Mouse (Mus musculus): ENCODE data around the gene Gls. TPM values are rescaled to one million over a fixed set of nuclear protein-coding genes. Genes with fewer than 3 reads are reported as not detected.

Gls gene
- polyA plus RNA-seq, 1 experiment: 239 TPM

- H3K4me1 ChIP-seq (ENCODE audit: control insufficient read depth, insufficient read depth, low read length): no peaks in the 10 kb centered on the region
- H3K4me3 ChIP-seq (ENCODE audit: insufficient read depth, low read length): no peak overlapping the region
- TF ChIP-seq CTCF (IDR thresholded peaks at IDR 0.05; ENCODE audit: extremely low read depth, insufficient read depth, low read length) (no peak), POLR2A (IDR thresholded peaks at IDR 0.05; ENCODE audit: extremely low read depth, insufficient read depth, low read length) (no peak)
- H3K27ac ChIP-seq (ENCODE audit: insufficient read depth, low read length): no peak overlapping the region
These were observed 90.9 kb downstream of the Gls start for GRCm38 (mm10) chr1:52142117-52142516.

- H3K4me1 ChIP-seq (ENCODE audit: control insufficient read depth, insufficient read depth, low read length): no peaks in the 10 kb centered on the region
- no peak overlapping the region for H3K4me3 ChIP-seq (ENCODE audit: insufficient read depth, low read length)
- H3K27ac ChIP-seq (ENCODE audit: insufficient read depth, low read length): no peak overlapping the region
- no peak for TF ChIP-seq POLR2A (IDR thresholded peaks at IDR 0.05; ENCODE audit: extremely low read depth, insufficient read depth, low read length)
- TF ChIP-seq CTCF (IDR thresholded peaks at IDR 0.05; ENCODE audit: extremely low read depth, insufficient read depth, low read length): no peak
These were observed 91.5 kb downstream of the Gls start for GRCm38 (mm10) chr1:52141482-52141881.

- TF ChIP-seq POLR2A (IDR thresholded peaks at IDR 0.05; ENCODE audit: extremely low read depth, insufficient read depth, low read length): no peak
- TF ChIP-seq CTCF (IDR thresholded peaks at IDR 0.05; ENCODE audit: extremely low read depth, insufficient read depth, low read length): no peak
- H3K27ac ChIP-seq (ENCODE audit: insufficient read depth, low read length): no peak overlapping the region
- no peaks in the 10 kb centered on the region for H3K4me1 ChIP-seq (ENCODE audit: control insufficient read depth, insufficient read depth, low read length)
- H3K4me3 ChIP-seq (ENCODE audit: insufficient read depth, low read length): no peak overlapping the region
These were observed 92.5 kb downstream of the Gls start for GRCm38 (mm10) chr1:52140534-52140933.

- no peak overlapping the region for H3K27ac ChIP-seq (ENCODE audit: insufficient read depth, low read length)
- H3K4me3 ChIP-seq (ENCODE audit: insufficient read depth, low read length): no peak overlapping the region
- TF ChIP-seq CTCF (IDR thresholded peaks at IDR 0.05; ENCODE audit: extremely low read depth, insufficient read depth, low read length) (no peak), POLR2A (IDR thresholded peaks at IDR 0.05; ENCODE audit: extremely low read depth, insufficient read depth, low read length) (no peak)
- no peaks in the 10 kb centered on the region for H3K4me1 ChIP-seq (ENCODE audit: control insufficient read depth, insufficient read depth, low read length)
These were observed 95.7 kb downstream of the Gls start for GRCm38 (mm10) chr1:52137292-52137691.

GRCm38 (mm10) chr1:52133254-52133653 lies 99.8 kb downstream of the Gls start:
- TF ChIP-seq POLR2A (IDR thresholded peaks at IDR 0.05; ENCODE audit: extremely low read depth, insufficient read depth, low read length): no peak
- no peak for TF ChIP-seq CTCF (IDR thresholded peaks at IDR 0.05; ENCODE audit: extremely low read depth, insufficient read depth, low read length)
- Histone ChIP-seq H3K4me1 (ENCODE audit: control insufficient read depth, insufficient read depth, low read length) (no peaks in the 10 kb centered on the region), H3K27ac (ENCODE audit: insufficient read depth, low read length) (no peak overlapping the region), H3K4me3 (ENCODE audit: insufficient read depth, low read length) (no peak overlapping the region)

- no peak for TF ChIP-seq POLR2A (IDR thresholded peaks at IDR 0.05; ENCODE audit: extremely low read depth, insufficient read depth, low read length)
- no peak for TF ChIP-seq CTCF (IDR thresholded peaks at IDR 0.05; ENCODE audit: extremely low read depth, insufficient read depth, low read length)
- Histone ChIP-seq H3K27ac (ENCODE audit: insufficient read depth, low read length) (no peak overlapping the region), H3K4me1 (ENCODE audit: control insufficient read depth, insufficient read depth, low read length) (no peaks in the 10 kb centered on the region), H3K4me3 (ENCODE audit: insufficient read depth, low read length) (no peak overlapping the region)
These were observed 101.2 kb downstream of the Gls start for GRCm38 (mm10) chr1:52131787-52132377.

GRCm38 (mm10) chr1:52129794-52130193 lies 103.2 kb downstream of the Gls start:
- Histone ChIP-seq H3K4me3 (ENCODE audit: insufficient read depth, low read length) (no peak overlapping the region), H3K4me1 (ENCODE audit: control insufficient read depth, insufficient read depth, low read length) (no peaks in the 10 kb centered on the region), H3K27ac (ENCODE audit: insufficient read depth, low read length) (no peak overlapping the region)
- TF ChIP-seq POLR2A (IDR thresholded peaks at IDR 0.05; ENCODE audit: extremely low read depth, insufficient read depth, low read length): no peak
- no peak for TF ChIP-seq CTCF (IDR thresholded peaks at IDR 0.05; ENCODE audit: extremely low read depth, insufficient read depth, low read length)

GRCm38 (mm10) chr1:52127350-52127749 lies 105.7 kb downstream of the Gls start:
- Histone ChIP-seq H3K4me3 (ENCODE audit: insufficient read depth, low read length) (no peak overlapping the region), H3K27ac (ENCODE audit: insufficient read depth, low read length) (no peak overlapping the region), H3K4me1 (ENCODE audit: control insufficient read depth, insufficient read depth, low read length) (no peaks in the 10 kb centered on the region)
- TF ChIP-seq POLR2A (IDR thresholded peaks at IDR 0.05; ENCODE audit: extremely low read depth, insufficient read depth, low read length) (no peak), CTCF (IDR thresholded peaks at IDR 0.05; ENCODE audit: extremely low read depth, insufficient read depth, low read length) (no peak)

- H3K4me1 ChIP-seq (ENCODE audit: control insufficient read depth, insufficient read depth, low read length): no peaks in the 10 kb centered on the region
- no peak for TF ChIP-seq POLR2A (IDR thresholded peaks at IDR 0.05; ENCODE audit: extremely low read depth, insufficient read depth, low read length)
- TF ChIP-seq CTCF (IDR thresholded peaks at IDR 0.05; ENCODE audit: extremely low read depth, insufficient read depth, low read length): no peak
These were observed 108.2 kb downstream of the Gls start for GRCm38 (mm10) chr1:52124818-52125217.

GRCm38 (mm10) chr1:52121052-52121451 lies 112.0 kb downstream of the Gls start:
- no peak overlapping the region for H3K27ac ChIP-seq (ENCODE audit: insufficient read depth, low read length)
- H3K4me1 ChIP-seq (ENCODE audit: control insufficient read depth, insufficient read depth, low read length): peaks cover 1% of the 10 kb centered on the region; the same call in 1 of the 2 replicates
- TF ChIP-seq CTCF (IDR thresholded peaks at IDR 0.05; ENCODE audit: extremely low read depth, insufficient read depth, low read length) (no peak), POLR2A (IDR thresholded peaks at IDR 0.05; ENCODE audit: extremely low read depth, insufficient read depth, low read length) (no peak)
- H3K4me3 ChIP-seq (ENCODE audit: insufficient read depth, low read length): no peak overlapping the region

More at GRCm38 (mm10) chr1:52124818-52125217, 108.2 kb downstream of the Gls start:
- Histone ChIP-seq H3K27ac (ENCODE audit: insufficient read depth, low read length) (no peak overlapping the region), H3K4me3 (ENCODE audit: insufficient read depth, low read length) (no peak overlapping the region)

All from cortical plate, adult 2 months (tissue).